Mouse (Mus musculus): Measurements from ENCODE around the gene Esrrg.

Gene Esrrg

DNA sequence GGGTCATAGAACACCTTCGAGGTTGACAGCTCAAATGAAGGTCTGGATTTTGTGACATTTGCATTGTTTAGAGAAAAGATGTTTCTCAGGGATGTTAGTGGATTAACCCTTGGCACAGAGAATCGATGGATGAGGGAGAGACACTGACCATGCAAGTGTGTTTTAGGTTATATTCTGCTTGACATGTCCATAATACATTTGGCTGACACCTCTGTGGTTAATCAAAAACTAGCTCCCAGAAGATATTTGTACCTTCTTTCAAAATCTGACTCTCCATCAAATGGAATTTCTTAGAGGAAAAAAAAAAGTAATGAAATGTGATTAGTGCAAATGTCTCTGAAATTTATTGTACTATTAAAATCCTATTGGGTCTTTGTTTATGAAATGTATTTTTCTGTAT, 158.8 kb downstream of the Esrrg start:
- DNase-seq (ENCODE audit: extremely low read depth, low read depth), result no peak

DNA sequence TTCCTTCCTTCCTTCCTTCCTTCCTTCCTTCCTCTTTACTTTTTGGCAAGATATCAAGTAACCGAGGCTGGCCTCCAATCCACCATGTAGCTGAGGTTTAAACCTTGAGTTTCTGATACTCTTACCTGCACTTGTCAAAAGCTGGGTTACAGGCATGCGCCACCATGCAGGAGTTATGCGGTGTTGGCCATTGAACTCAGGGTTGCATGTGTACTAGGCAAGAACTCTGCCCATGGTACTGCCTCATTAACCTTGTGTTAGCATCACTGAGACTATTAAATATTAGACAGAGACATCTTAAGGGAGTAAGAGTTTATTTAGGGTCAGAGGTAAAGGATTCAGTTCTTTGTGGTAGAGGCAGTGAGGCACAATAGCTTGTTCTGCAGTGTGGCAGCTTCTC, 161.6 kb downstream of the Esrrg start:
- DNase-seq (ENCODE audit: extremely low read depth, low read depth), result no peak

DNA sequence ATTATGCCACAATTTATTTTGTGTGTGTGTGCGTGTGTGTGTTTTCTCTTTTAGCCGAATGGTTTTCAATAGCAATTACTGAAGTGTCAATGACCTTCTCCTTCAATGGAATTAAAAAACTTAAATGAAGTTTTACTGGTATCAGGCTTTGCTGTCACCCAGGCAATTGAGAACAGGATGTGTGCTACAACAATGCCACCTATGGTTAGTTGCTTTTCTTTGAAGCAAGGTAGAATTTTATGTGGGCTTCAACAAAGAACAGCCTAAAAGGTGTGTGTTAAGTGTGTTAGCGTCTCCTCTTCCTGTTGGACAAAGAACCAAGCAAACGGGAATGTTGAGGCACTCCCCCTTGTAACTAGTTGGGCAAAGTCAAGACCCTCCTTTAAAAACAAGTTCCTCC, 162.5 kb downstream of the Esrrg start:
- DNase-seq (ENCODE audit: extremely low read depth, low read depth), result no peak

DNA sequence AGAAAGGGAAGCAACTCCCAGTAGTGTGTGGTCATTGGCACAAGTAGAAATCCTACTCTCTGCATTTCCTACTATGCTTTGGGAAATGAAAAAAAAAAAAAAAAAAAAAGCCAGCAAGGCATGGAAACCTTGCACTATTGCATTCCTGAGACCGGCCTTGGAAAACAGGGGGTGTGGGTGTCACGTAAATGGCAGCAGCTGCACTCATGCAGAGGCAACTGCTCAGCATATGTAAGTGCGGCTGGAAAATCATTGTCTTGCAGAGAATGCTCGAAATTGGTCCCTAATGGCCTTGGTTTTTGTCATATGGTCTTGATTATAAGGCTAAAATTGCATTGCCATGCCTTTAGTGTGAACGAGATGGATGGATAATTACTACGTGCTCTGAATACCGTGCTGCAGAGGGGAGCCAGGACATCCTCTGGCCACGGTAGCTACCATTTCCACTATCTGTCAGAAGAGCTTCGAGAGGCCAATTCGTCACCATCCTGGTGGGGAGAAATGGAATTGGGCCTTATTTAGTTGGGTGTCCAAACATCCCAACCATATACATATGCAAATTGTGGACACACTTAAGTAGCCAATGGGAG, 171.1 kb downstream of the Esrrg start:
- no peak for DNase-seq (ENCODE audit: extremely low read depth, low read depth)

DNA sequence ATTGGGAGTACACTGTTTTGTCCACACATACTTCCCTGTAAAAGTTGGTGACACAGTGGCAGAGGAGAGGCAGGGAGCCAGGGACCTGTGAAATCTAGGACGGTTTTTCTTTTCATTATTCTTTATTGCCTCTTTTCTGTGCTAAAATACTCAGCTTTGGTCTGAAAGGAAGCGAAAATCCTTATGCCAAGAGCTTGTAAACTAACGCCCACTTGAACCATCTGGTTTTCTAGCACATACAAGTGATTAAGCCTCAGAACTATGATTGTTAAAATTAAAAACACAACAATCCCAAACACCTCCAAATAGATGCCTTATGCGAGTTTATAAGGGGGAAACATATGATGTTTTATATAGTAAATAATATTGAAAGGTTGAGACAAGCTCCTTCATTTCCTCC, 176.6 kb downstream of the Esrrg start:
- no peak for DNase-seq (ENCODE audit: extremely low read depth, low read depth)

DNA sequence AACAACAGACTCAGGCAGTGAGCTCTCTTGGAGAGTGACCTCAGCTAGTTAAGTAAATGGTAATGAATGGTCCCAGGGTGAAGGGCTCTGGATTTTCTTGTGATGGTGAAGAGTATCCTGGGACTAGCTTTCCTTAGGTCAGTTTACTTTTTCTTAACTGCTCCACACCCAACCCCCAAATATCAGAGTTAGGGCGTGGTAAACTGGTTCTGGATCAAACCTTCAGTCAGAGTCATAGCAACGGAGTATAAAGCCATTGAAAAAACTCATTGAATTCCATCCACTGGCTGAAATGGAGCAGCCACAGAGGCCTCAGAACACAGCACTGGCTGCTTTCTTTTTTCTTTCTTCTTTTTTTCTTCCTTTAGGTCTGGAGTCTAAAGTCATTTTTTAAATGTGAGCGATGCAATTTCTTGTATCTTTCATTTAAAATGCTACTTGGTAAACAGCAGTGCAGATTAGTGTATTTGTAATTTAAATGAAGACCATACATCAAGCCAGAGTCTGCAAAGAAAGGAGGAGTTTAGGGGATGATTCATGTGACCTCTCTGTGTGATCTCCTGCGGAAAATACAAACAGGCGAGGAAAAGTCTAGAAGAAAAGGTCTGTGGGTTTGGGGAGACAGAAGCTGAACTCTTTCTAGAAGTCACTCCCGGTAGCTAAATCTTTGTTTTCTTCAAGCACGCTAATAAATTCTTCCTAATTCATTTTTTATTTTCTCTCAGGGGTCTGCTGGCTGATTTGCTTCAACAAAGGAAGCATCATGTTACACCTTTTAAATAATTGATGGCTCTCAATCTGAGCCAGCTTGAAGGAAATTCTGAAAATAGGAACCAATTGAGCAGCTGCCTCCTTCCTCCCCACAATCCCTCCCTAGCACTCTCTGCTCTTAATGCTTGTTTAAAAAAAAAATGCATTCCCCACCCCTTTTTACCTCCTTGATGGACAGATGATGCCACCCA, 178.7 kb downstream of the Esrrg start:
- DNase-seq (ENCODE audit: extremely low read depth, low read depth), result no peak

DNA sequence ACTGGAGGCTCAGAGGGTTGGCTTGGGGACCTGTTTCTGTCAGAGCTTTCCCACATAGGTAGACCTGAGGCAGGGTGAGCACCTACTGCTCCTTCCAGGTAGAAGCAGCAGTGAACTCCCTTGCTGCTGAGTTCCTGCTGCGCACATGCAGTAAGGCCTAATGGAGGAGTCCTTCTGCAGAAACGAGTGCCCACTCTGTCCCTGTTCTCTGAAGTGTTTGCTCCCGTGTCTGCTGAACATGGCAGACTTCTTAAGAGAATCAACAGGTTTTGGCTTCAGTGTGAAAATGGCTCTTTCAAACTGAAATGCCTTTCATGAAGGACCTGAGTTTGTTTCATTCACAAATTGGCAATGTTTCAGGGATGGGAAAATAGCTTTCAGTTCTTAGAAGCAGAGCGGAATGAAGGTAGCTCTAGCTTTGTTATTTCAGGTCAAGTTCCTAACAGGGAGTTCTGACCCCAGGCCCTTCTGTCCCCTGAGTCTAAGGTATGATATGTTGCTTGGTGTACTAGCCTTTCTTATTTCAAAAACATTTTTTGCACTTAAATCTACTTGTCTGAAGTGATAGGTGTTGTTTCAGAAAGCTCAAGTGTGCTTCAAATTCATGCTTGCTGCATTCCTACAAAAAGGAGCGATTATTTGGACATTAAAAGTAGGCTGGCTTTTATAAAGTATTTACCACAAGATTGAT, 185.8 kb downstream of the Esrrg start:
- DNase-seq (ENCODE audit: extremely low read depth, low read depth), result no peak

DNA sequence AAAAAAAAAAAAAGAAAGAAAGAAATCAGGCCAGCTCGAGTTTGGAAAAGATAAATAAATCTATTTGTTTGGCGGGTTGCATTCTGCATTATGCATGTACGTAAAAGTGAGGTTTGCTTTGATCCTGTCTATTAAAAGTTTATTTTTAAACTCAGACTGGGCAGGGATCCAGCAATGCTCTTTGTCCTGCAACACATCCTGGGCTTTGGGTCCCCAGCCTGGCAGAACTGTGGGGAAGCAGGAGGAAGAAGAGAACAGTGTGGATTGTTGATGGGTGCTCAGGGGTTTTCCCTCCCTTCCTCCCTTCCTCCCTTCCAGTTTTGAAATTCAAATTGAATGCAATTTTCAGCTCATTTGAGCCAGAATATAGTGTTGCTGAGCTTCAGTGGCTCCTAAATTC, 187.0 kb downstream of the Esrrg start:
- DNase-seq (ENCODE audit: extremely low read depth, low read depth), result no peak

DNA sequence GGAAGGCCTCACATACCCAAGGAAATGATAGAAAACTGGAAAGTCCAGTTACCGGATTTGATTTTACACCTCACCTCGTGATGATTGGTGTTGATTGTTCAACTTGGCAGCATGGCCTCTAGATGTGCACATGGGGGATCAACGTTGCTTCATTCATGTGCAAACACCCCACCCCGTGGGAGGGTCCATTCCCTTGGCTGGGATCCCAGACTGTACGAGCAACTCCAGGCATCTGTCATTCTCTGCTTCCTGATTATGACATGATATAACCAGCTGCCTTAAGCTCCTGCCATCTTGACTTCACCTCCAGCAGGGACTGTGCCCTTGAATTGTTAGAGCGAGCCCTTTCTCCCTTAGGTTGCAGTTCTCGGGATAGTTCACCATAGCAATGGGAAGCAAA, 190.7 kb downstream of the Esrrg start:
- no peak for DNase-seq (ENCODE audit: extremely low read depth, low read depth)

DNA sequence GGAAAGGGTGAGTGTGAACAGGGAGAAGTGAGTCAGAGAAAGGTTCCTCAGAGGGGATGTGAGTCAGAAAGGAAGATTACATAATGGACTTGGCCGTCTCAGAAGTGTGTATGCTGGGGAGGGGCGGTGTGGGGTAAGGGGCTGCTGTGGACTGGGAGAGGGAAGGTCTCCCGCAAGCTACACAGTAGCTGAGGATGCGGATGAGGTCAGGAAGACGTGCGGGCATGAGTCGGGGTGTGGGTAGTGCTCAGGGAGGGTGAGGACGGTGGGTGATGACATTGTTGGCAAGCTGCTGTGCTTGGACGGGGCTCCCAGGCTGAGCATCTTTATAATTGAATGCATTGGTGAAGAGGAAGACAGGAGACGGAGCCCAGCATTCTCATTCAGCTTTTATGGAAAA, 192.2 kb downstream of the Esrrg start:
- DNase-seq (ENCODE audit: extremely low read depth, low read depth), result no peak

DNA sequence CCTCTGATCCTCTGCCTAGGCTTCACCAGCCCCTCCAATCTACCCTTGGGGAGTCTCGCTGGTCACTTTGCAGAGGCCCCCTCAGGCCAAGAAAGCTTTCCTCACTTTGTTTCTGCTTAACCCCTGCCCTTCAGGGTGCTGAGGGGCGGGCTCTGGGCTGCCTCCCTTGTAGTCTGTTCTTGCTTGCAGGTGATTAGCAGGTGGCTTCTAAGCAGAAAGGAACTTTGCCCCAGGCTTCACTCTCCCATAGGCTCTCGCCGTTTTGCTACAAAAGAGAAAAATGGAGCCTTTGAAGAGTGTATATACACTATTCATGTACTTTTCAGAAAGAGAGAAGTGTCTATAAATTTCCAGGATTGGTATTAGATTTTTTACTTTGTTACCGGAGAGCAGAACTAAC, 195.0 kb downstream of the Esrrg start:
- DNase-seq (ENCODE audit: extremely low read depth, low read depth), result no peak

DNA sequence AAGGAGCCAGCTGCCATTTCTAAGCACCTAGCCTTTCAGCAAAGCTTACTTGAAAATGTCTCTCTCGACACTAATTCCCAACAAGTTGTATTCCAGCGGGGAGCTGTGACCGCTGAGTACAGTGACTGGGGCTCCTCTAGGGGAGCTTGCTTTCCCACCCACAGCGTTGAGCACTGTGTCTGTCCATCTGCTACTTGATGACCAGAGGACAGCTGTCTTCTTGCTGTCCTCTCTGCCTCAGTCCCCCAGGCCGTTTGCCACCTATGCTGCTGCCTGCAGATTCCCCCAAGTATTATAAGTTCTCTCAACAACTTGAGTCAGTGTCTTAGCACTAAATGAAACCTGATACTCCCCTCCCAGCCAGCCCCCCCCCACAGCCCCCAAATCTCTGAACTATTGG, 195.4 kb downstream of the Esrrg start:
- no peak for DNase-seq (ENCODE audit: extremely low read depth, low read depth)

DNA sequence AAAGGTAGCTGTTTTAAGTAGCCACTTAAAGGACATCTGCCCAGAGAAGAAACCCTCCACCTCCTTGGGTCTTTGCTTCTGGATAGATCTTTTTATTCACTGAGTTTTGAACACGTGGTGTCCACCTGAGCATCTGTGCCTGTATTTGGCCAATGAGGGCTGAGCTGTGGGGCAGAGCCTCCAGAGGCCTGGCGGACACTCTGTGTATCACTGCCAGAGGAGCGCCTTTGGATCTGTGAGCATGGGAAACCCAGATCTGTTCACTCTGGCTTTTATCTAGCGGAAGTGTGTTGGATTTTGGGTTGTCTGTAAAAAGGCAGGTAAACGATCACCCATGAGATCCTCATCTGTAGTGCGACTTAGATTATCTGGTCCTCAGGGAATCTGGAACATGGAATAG, 196.4 kb downstream of the Esrrg start:
- no peak for DNase-seq (ENCODE audit: extremely low read depth, low read depth)

DNA sequence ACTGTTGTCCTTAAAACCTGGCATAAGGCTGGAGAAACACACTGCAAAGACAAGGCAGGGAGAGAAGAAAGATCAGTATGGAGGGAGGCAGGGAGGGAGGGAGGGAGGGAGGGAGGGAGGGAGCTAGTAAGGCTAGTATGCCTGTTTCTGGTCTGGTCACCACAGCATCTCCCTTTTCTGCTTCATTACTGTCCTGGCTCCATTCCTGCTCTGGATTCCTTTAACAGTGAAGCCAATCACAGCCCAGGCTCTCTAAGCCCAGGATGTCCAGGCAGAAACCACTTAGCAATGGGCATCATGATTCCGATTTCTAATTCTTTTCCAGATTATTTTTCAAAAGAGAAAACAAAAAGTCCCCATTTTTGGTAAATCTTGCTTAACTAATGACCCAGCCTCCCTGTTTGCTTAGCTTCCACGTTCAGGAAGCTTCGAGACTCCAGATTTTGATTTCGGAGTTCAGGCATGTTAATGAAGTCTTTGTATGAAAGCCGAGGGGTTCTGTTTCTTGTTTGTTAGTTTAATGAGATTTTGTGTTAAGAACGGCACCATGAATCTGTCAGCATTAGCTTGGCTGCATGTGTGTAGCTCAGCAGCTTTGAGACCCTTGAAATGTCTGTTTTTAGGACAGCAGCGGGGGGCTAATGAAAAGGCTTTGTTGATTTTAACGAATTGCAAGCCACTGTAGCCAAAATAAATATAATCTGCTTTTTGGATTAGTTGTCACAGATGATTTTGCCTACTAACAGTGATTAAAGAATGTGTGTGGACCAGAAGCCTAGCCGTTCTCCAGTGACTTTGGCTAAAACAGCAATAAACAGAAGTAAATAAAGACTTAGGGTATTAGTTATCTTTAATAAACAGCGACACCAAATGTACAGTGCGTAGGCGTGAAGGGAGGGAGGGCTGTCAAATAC, 199.1 kb downstream of the Esrrg start:
- no peak for DNase-seq (ENCODE audit: extremely low read depth, low read depth)

DNA sequence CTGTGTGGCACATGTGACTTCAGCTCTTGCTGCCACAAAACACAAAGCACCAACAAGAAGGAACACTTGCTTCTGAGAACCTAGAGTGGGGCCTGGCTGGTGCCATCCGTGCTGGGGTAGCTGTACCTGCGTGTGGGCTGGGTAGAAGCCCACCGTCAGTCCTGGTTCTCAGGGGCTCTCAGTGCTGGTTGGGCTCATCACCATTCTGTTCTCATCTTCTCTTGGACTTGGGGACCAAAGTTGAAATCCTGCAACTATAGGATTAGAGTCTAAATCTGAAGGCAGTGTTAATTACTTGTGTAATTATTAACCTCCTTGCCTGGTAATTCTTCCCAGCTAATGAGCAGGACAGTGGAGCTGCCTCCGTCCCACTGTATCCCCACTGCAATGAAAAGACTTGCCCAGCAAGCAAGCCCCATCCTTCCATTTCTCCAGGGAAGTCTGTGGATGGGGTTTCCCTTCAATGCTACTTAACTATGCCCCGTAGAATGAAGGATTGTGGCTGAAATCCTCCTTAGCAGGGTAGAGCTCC, 199.9 kb downstream of the Esrrg start:
- no peak for DNase-seq (ENCODE audit: extremely low read depth, low read depth)

DNA sequence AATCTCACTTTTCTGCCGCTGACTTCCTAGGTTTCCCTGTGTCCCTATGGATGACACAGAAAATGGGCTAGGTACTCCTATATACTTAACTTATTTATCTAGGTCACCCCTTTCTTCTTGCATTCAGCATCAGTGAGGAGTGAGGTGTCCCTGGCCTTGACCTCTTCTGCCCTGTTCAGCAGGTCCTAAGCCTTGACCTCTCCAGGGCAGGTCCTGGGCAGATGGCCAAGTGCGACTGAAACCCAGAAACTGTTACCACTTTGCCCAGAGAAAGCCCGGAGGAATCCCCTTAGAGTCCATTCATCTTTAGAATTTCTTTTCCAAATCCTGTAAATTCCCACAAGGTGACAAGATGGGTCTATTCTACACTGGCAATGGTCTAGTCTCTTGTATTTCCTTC, 201.0 kb downstream of the Esrrg start:
- DNase-seq (ENCODE audit: extremely low read depth, low read depth), result no peak

DNA sequence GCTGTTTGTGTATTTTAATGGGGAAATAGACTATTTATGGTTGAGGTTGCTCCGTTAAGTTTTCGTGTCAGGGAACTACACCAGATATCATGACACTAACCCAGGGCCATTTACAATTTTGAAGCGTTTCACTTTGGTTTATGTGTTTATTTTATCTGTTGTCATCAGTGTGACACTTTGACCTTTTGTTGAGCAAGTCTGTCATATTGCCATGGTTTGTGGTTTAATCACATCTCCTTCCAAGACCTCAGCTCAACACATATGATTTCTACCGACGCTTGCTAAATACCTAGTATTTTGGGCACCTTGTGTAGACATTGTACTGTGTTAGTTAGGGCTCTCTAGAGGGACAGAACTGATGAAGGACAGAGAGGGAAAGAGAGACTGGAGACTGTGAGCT, 210.8 kb downstream of the Esrrg start:
- no peak for DNase-seq (ENCODE audit: extremely low read depth, low read depth)

DNA sequence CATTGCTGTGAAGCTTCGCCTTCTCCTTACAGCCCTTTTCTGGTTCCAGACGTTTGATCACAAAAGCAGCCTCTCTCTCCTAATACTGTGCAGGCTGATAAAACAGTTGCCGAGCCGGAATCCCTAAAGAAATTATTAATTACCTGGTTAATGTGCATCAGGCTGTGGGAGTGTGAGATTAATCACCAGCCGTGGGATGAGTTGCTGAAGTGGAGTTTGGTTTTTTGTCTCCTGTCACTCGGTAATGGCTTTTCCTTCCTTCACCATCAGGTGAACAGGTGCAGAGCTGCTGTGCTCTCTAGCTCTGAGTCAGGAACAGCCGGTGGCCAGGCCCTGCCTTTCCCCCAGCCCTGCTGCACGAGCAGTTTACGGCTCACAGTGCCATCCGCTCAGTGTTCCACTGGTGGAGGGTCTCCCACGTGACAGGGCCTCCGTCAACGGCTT, 212.8 kb downstream of the Esrrg start:
- no peak for DNase-seq (ENCODE audit: extremely low read depth, low read depth)

DNA sequence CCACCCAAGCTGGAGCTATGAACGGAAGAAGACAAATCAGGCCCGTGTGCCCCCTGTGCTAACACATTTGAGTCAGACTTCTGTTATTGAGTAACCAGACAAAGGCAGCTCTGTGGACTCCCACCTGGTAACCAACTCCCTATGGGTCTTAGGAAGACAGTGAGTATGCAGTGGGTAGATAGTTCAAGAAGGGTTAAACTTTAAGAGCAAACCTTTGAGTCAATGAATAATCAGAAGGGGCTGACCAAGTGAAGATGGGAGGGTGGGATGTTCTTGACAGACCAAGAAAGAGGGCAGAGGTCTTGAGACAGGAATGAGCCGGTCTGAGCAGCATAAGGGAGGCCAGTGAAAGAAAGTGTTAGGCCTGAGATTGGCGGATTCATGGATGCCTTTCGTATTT, 214.8 kb downstream of the Esrrg start:
- no peak for DNase-seq (ENCODE audit: extremely low read depth, low read depth)

DNA sequence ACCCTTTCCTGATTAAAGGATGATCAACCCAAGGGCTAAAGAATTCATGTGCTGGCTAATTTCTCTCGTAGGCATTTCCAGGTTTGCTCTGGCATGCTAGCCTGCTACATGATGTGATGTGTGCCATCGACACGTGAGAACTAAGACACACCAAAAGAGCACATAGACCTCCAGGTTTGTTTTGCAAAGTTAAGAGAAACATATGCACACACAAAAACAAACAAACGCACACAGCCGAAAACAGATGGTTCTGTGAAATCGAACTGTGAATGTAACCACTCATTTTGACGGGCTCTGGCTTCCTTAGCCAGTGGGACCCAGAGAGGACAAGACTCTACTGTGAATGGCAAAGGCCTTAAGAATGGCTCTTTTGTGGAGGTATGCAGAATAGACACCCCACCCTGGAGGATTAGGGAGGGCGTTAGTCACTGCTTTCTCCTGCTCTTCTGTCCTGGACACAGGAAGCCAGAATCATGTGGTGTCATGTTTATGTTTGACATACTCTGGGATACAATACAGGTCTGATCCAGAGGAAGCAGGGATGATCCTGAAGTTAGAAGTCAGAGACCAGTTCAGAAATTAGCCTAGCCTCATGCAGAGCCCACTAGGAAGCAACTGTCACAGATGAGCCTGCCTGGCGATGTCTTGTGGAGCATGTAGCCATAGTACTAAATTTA, 217.0 kb downstream of the Esrrg start:
- DNase-seq (ENCODE audit: extremely low read depth, low read depth), result no peak

DNA sequence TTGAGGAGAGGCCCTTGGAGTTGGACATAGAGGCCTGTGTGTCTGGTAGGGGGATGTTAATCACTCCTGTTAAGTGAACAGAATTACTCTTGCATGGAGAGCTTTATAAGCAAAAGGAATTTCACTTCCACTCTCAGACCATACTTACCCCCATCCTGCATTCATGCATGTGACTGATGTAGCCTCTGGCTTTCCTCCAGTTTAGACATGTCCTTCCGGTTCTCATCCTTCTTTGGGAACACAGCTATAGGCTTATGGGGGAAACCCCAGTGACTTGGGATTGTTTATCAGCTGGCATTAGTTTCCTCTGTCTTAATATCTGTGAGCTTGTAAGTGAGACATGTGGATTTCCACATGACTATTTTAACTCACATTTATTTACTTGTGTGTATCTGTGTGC, 217.5 kb downstream of the Esrrg start:
- DNase-seq (ENCODE audit: extremely low read depth, low read depth), result no peak
